Mouse (Mus musculus) hindbrain, embryonic 16.5 days (tissue): ENCODE data around the gene Fam122a. TPM values are rescaled to one million over a fixed set of nuclear protein-coding genes. Genes with fewer than 3 reads are reported as not detected.

Experiments used
- ATAC-seq: fragments of 200-750 bp; cut with Nextera tagmentation; 2 replicates; pipeline ENCODE4 v1.8.0; 2017; ENCODE audit warnings: moderate TSS enrichment, moderate library complexity
- H3K27ac ChIP-seq: fragments of 300-500 bp; sonication (generic); 2 replicates; pipeline ENCODE4 v1.5.1; 2014; ENCODE audit warnings: low read depth, mild to moderate bottlenecking, control low read depth, low read length, moderate library complexity
- H3K27me3 ChIP-seq: fragments of 300-500 bp; sonication (generic); replicated peaks from 2 replicates; pipeline ENCODE4 v1.6.1; 2014; ENCODE audit warnings: low read length; ENCODE audit not compliant: control insufficient read depth, insufficient read depth
- H3K36me3 ChIP-seq: fragments of 300-500 bp; sonication (generic); 2 replicates; pipeline ENCODE4 v1.6.1; 2014; ENCODE audit warnings: mild to moderate bottlenecking, low read length, moderate library complexity, mixed read lengths; ENCODE audit not compliant: control insufficient read depth, insufficient read depth
- H3K4me1 ChIP-seq: fragments of 300-500 bp; sonication (generic); 2 replicates; pipeline ENCODE4 v1.6.1; 2014; ENCODE audit warnings: low read depth, low read length; ENCODE audit not compliant: control insufficient read depth, insufficient read depth
- H3K4me2 ChIP-seq: fragments of 300-500 bp; sonication (generic); 2 replicates; pipeline ENCODE4 v1.6.1; 2014; ENCODE audit warnings: mild to moderate bottlenecking, low read length, control low read depth, moderate library complexity
- H3K4me3 ChIP-seq: fragments of 300-500 bp; sonication (generic); 2 replicates; pipeline ENCODE4 v1.5.1; 2014; ENCODE audit warnings: mild to moderate bottlenecking, low read length, control low read depth, moderate library complexity
- H3K9ac ChIP-seq: fragments of 300-500 bp; sonication (generic); 2 replicates; pipeline ENCODE4 v1.6.1; 2014; ENCODE audit warnings: low read depth, mild to moderate bottlenecking, control low read depth, low read length, moderate library complexity
- H3K9me3 ChIP-seq: fragments of 300-500 bp; sonication (generic); 2 replicates; pipeline ENCODE4 v1.6.1; 2014; ENCODE audit warnings: mild to moderate bottlenecking, low read length, moderate library complexity; ENCODE audit not compliant: control insufficient read depth
- WGBS: fragments of 180-500 bp; shearing (Covaris S2); extraction: QIAGEN DNeasy Blood & Tissue Kit; methylation state at CpG from one replicate; pipeline ENCODE4 v1.1.7; 2014; 5-methylcytosine and 5-hydroxymethylcytosine counted together
- polyA plus RNA-seq: library from polyadenylated mRNA; unstranded; fragments of >200 nt; fragmentation: Nextera tagmentation; extraction: Ambion mirVana; gene quantifications from 2 replicates; pipeline ENCODE4 v1.2.1, GENCODE M21; 2015

Gene Fam122a
- polyA plus RNA-seq, 1 experiment from 2014 or later, result 53.9 TPM

GRCm38 (mm10) chr19:24514661-24515642 lies 37.8 kb upstream of the Fam122a start:
- Histone ChIP-seq H3K4me3 (no peak overlapping the region), H3K27me3 (no peaks in the 10 kb centered on the region), H3K27ac (no peak overlapping the region), H3K9me3 (no peaks in the 10 kb centered on the region), H3K4me2 (no peak overlapping the region), H3K9ac (no peak overlapping the region), H3K36me3 (no peaks in the 10 kb centered on the region), H3K4me1 (no peaks in the 10 kb centered on the region)
- no peak for ATAC-seq
- WGBS, result 90% methylated on average over 15 of the region's 15 CpGs

- no peaks in the 10 kb centered on the region for H3K4me1 ChIP-seq
- no peaks in the 10 kb centered on the region for H3K9me3 ChIP-seq
- no peaks in the 10 kb centered on the region for H3K27me3 ChIP-seq
- WGBS, result 89% methylated on average over 20 of the region's 20 CpGs
- no peak overlapping the region for H3K4me3 ChIP-seq
- no peak for ATAC-seq
- H3K27ac ChIP-seq, result no peak overlapping the region
- H3K9ac ChIP-seq, result no peak overlapping the region
- no peak overlapping the region for H3K4me2 ChIP-seq
- H3K36me3 ChIP-seq, result no peaks in the 10 kb centered on the region
These were observed 36.1 kb upstream of the Fam122a start for GRCm38 (mm10) chr19:24513105-24513843.

- Histone ChIP-seq H3K36me3 (no peaks in the 10 kb centered on the region), H3K4me1 (no peaks in the 10 kb centered on the region; the same call in 1 of the 2 replicates), H3K9ac (no peak overlapping the region), H3K9me3 (no peaks in the 10 kb centered on the region), H3K27ac (no peak overlapping the region), H3K27me3 (no peaks in the 10 kb centered on the region), H3K4me2 (no peak overlapping the region), H3K4me3 (no peak overlapping the region)
- WGBS, result 89% methylated on average over 7 of the region's 7 CpGs
- ATAC-seq, result no peak
These were observed 34.8 kb upstream of the Fam122a start for GRCm38 (mm10) chr19:24511939-24512338.

- 64% methylated on average over 6 of the region's 6 CpGs for WGBS
- H3K27ac ChIP-seq, result no peak overlapping the region
- H3K9ac ChIP-seq, result no peak overlapping the region
- no peaks in the 10 kb centered on the region for H3K27me3 ChIP-seq
- no peaks in the 10 kb centered on the region; the same call in 1 of the 2 replicates for H3K4me1 ChIP-seq
- no peak overlapping the region for H3K4me3 ChIP-seq
- H3K9me3 ChIP-seq, result no peaks in the 10 kb centered on the region
- H3K4me2 ChIP-seq, result no peak overlapping the region
- no peak for ATAC-seq
- H3K36me3 ChIP-seq, result no peaks in the 10 kb centered on the region
These were observed 32.2 kb upstream of the Fam122a start for GRCm38 (mm10) chr19:24509391-24509790.

GRCm38 (mm10) chr19:24508087-24508767 lies 31.1 kb upstream of the Fam122a start:
- no peaks in the 10 kb centered on the region for H3K27me3 ChIP-seq
- H3K27ac ChIP-seq, result no peak overlapping the region
- H3K4me3 ChIP-seq, result no peak overlapping the region
- no peak overlapping the region for H3K9ac ChIP-seq
- no peak for ATAC-seq
- 26% methylated on average over 13 of the region's 13 CpGs for WGBS
- no peaks in the 10 kb centered on the region for H3K9me3 ChIP-seq
- no peaks in the 10 kb centered on the region for H3K36me3 ChIP-seq
- no peaks in the 10 kb centered on the region; the same call in 1 of the 2 replicates for H3K4me1 ChIP-seq
- H3K4me2 ChIP-seq, result no peak overlapping the region

GRCm38 (mm10) chr19:24502736-24503421 lies 25.7 kb upstream of the Fam122a start:
- Histone ChIP-seq H3K27me3 (no peaks in the 10 kb centered on the region), H3K4me3 (no peak overlapping the region), H3K27ac (no peak overlapping the region), H3K9me3 (no peaks in the 10 kb centered on the region), H3K36me3 (no peaks in the 10 kb centered on the region), H3K4me2 (no peak overlapping the region), H3K9ac (no peak overlapping the region), H3K4me1 (no peaks in the 10 kb centered on the region; the same call in 1 of the 2 replicates)
- 87% methylated on average over 10 of the region's 10 CpGs for WGBS
- no peak for ATAC-seq

- H3K9me3 ChIP-seq, result no peaks in the 10 kb centered on the region
- H3K9ac ChIP-seq, result no peak overlapping the region
- H3K4me3 ChIP-seq, result no peak overlapping the region
- H3K27ac ChIP-seq, result no peak overlapping the region
- no peak for ATAC-seq
- H3K36me3 ChIP-seq, result no peaks in the 10 kb centered on the region
- no peaks in the 10 kb centered on the region for H3K27me3 ChIP-seq
- H3K4me1 ChIP-seq, result no peaks in the 10 kb centered on the region
- no peak overlapping the region for H3K4me2 ChIP-seq
These were observed 24.4 kb upstream of the Fam122a start for GRCm38 (mm10) chr19:24501525-24501924.

- no peak overlapping the region for H3K9ac ChIP-seq
- WGBS, result 88% methylated on average over 5 of the region's 5 CpGs
- H3K9me3 ChIP-seq, result no peaks in the 10 kb centered on the region
- ATAC-seq, result no peak
- no peak overlapping the region for H3K4me2 ChIP-seq
- H3K27ac ChIP-seq, result no peak overlapping the region
- H3K27me3 ChIP-seq, result no peaks in the 10 kb centered on the region
- H3K4me1 ChIP-seq, result no peaks in the 10 kb centered on the region
- no peaks in the 10 kb centered on the region for H3K36me3 ChIP-seq
- no peak overlapping the region for H3K4me3 ChIP-seq
These were observed 23.3 kb upstream of the Fam122a start for GRCm38 (mm10) chr19:24500431-24500830.
